Mouse (Mus musculus): Measurements from ENCODE around the gene Zfp366.
"Not testable (repeated sequence)": the region's sequence is repeated elsewhere in the genome, so short reads cannot be mapped to it uniquely, and the experiment has no call there.

The Zfp366 gene

GRCm38 (mm10) chr13:99184155-99184886 lies at the start of gene Zfp366:
Zfp366 (plus strand) TSS chr13:99184823.
- DNase-seq (ENCODE audit: low spot score), result no peak

GRCm38 (mm10) chr13:99138351-99139255 lies 46.0 kb upstream of the Zfp366 start:
- no peak for DNase-seq (ENCODE audit: low spot score)

GRCm38 (mm10) chr13:99146355-99146871 lies 38.2 kb upstream of the Zfp366 start:
- no peak for DNase-seq (ENCODE audit: low spot score)

- DNase-seq (ENCODE audit: low spot score), result no peak
Observed at GRCm38 (mm10) chr13:99147645-99148111, 36.9 kb upstream of the Zfp366 start.

GRCm38 (mm10) chr13:99149551-99150305 lies 34.9 kb upstream of the Zfp366 start:
- DNase-seq (ENCODE audit: low spot score), result no peak

- no peak for DNase-seq (ENCODE audit: low spot score)
Observed at GRCm38 (mm10) chr13:99150626-99151025, 34.0 kb upstream of the Zfp366 start.

- no peak for DNase-seq (ENCODE audit: low spot score)
Observed at GRCm38 (mm10) chr13:99151121-99151520, 33.5 kb upstream of the Zfp366 start.

GRCm38 (mm10) chr13:99152305-99152930 lies 32.2 kb upstream of the Zfp366 start:
- no peak for DNase-seq (ENCODE audit: low spot score)

GRCm38 (mm10) chr13:99157709-99158108 lies 26.9 kb upstream of the Zfp366 start:
- no peak for DNase-seq (ENCODE audit: low spot score)

- no peak for DNase-seq (ENCODE audit: low spot score)
Observed at GRCm38 (mm10) chr13:99158773-99159172, 25.9 kb upstream of the Zfp366 start.

- no peak for DNase-seq (ENCODE audit: low spot score)
Observed at GRCm38 (mm10) chr13:99163071-99163470, 21.6 kb upstream of the Zfp366 start.

- no peak for DNase-seq (ENCODE audit: low spot score)
Observed at GRCm38 (mm10) chr13:99163521-99164359, 20.9 kb upstream of the Zfp366 start.

GRCm38 (mm10) chr13:99164360-99164759 lies 20.3 kb upstream of the Zfp366 start:
- no peak for DNase-seq (ENCODE audit: low spot score)

- no peak for DNase-seq (ENCODE audit: low spot score)
Observed at GRCm38 (mm10) chr13:99169401-99169800, 15.2 kb upstream of the Zfp366 start.

- peak; percentile 3 for DNase-seq (ENCODE audit: low spot score)
Observed at GRCm38 (mm10) chr13:99170337-99170736, 14.3 kb upstream of the Zfp366 start.

- no peak for DNase-seq (ENCODE audit: low spot score)
Observed at GRCm38 (mm10) chr13:99173849-99174248, 10.8 kb upstream of the Zfp366 start.

- not testable (repeated sequence) for DNase-seq (ENCODE audit: low spot score)
Observed at GRCm38 (mm10) chr13:99182828-99183227, 1.8 kb upstream of the Zfp366 start.

- no peak for DNase-seq (ENCODE audit: low spot score)
Observed at GRCm38 (mm10) chr13:99183257-99183895, 1.2 kb upstream of the Zfp366 start.

GRCm38 (mm10) chr13:99185573-99185972 lies 950 bp downstream of the Zfp366 start:
- DNase-seq (ENCODE audit: low spot score), result no peak

All from c-Kit-positive CD71-positive TER-119-positive erythroid progenitor cells, embryonic 14.5 days (primary cell).